Mouse (Mus musculus) liver, postnatal 0 days (tissue): ENCODE data around the gene Hnf1b. TPM values are rescaled to one million over a fixed set of nuclear protein-coding genes. Genes with fewer than 3 reads are reported as not detected.

ENCODE experiments used
- ATAC-seq: fragments of 200-750 bp; cut with Nextera tagmentation; 2 replicates; pipeline ENCODE4 v1.8.0; 2017; ENCODE audit warnings: mild to moderate bottlenecking, moderate library complexity
- DNase-seq: peaks from one replicate; pipeline ENCODE4 v3.0.0-alpha.2; 2016
- H3K27ac ChIP-seq: fragments of 300-500 bp; sonication (generic); 2 replicates; pipeline ENCODE4 v1.5.1; 2014; ENCODE audit warnings: antibody characterized with exemption, moderate library complexity, mild to moderate bottlenecking, low read depth
- H3K27me3 ChIP-seq: fragments of 300-500 bp; sonication (generic); 2 replicates; pipeline ENCODE4 v1.6.1; 2014; ENCODE audit warnings: low read length, control low read depth, mixed read lengths; ENCODE audit not compliant: insufficient read depth
- H3K36me3 ChIP-seq: fragments of 300-500 bp; sonication (generic); replicated peaks from 2 replicates; pipeline ENCODE4 v1.6.1; 2014; ENCODE audit warnings: mild to moderate bottlenecking, control low read depth, low read length, moderate library complexity, mixed read lengths; ENCODE audit not compliant: insufficient read depth
- H3K4me1 ChIP-seq: fragments of 300-500 bp; sonication (generic); 2 replicates; pipeline ENCODE4 v1.6.1; 2014; ENCODE audit warnings: antibody characterized with exemption, mild to moderate bottlenecking, control low read depth; ENCODE audit not compliant: insufficient read depth
- H3K4me2 ChIP-seq: fragments of 300-500 bp; sonication (generic); 2 replicates; pipeline ENCODE4 v1.6.1; 2014; ENCODE audit warnings: low read depth, mild to moderate bottlenecking, low read length, moderate library complexity, mixed read lengths
- H3K4me3 ChIP-seq: fragments of 300-500 bp; sonication (generic); 2 replicates; pipeline ENCODE4 v1.5.1; 2014; ENCODE audit warnings: low read depth, low read length
- H3K9ac ChIP-seq: fragments of 300-500 bp; sonication (generic); replicated peaks from 2 replicates; pipeline ENCODE4 v1.6.1; 2014; ENCODE audit warnings: mild to moderate bottlenecking, moderate library complexity
- H3K9me3 ChIP-seq: fragments of 300-500 bp; sonication (generic); 2 replicates; pipeline ENCODE4 v1.6.1; 2016; ENCODE audit warnings: mild to moderate bottlenecking, control low read depth, low read length, mixed read lengths
- CTCF ChIP-seq: sonication (generic); IDR thresholded peaks from 2 replicates; pipeline ENCODE4 v1.5.1; 2016; ENCODE audit warnings: antibody characterized with exemption, low read depth
- EP300 ChIP-seq: IDR thresholded peaks from 2 replicates; pipeline ENCODE4 v1.6.1; 2016; ENCODE audit warnings: antibody characterized with exemption, low read depth, mild to moderate bottlenecking
- WGBS: fragments of 180-500 bp; shearing (Covaris S2); extraction: QIAGEN DNeasy Blood & Tissue Kit; methylation state at CpG from one replicate; pipeline ENCODE4 v1.1.7; 2014; ENCODE audit not compliant: insufficient replicate concordance; 5-methylcytosine and 5-hydroxymethylcytosine counted together
- polyA plus RNA-seq: library from polyadenylated mRNA; unstranded; fragments of >200 nt; fragmentation: Nextera tagmentation; extraction: Ambion mirVana; gene quantifications from 2 replicates; pipeline ENCODE4 v1.2.1, GENCODE M21; 2015

The Hnf1b gene
- polyA plus RNA-seq, 1 experiment from 2014 or later = 4.9 TPM

- no peak for ATAC-seq
- no peak overlapping the region for H3K9ac ChIP-seq
- no peaks in the 10 kb centered on the region for H3K27me3 ChIP-seq
- 43% methylated on average over 6 of the region's 6 CpGs for WGBS
- no peak overlapping the region for H3K4me3 ChIP-seq
- peak overlapping the region; percentile 64 for H3K27ac ChIP-seq
- H3K36me3 ChIP-seq = no peaks in the 10 kb centered on the region; the same call in 1 of the 2 replicates
- DNase-seq = no peak
- TF ChIP-seq CTCF (no peak), EP300 (no peak)
- H3K9me3 ChIP-seq = no peaks in the 10 kb centered on the region
- H3K4me2 ChIP-seq = no peak overlapping the region
- H3K4me1 ChIP-seq = peaks cover 24% of the 10 kb centered on the region
Observed at GRCm38 (mm10) chr11:83883074-83883473, 33.2 kb downstream of the Hnf1b start.

- H3K36me3 ChIP-seq = no peaks in the 10 kb centered on the region; the same call in 1 of the 2 replicates
- no peak overlapping the region for H3K4me3 ChIP-seq
- no peak for DNase-seq
- no peak overlapping the region for H3K9ac ChIP-seq
- TF ChIP-seq EP300 (no peak), CTCF (no peak)
- no peak for ATAC-seq
- 63% methylated on average over 9 of the region's 9 CpGs for WGBS
- no peaks in the 10 kb centered on the region for H3K9me3 ChIP-seq
- H3K4me2 ChIP-seq = no peak overlapping the region
- H3K27me3 ChIP-seq = no peaks in the 10 kb centered on the region
- H3K4me1 ChIP-seq = peaks cover 23% of the 10 kb centered on the region
- peak overlapping the region; percentile 24; the same call in 1 of the 2 replicates for H3K27ac ChIP-seq
Observed at GRCm38 (mm10) chr11:83883812-83884211, 33.9 kb downstream of the Hnf1b start.

GRCm38 (mm10) chr11:83885175-83885574 lies 35.3 kb downstream of the Hnf1b start:
- no peaks in the 10 kb centered on the region for H3K9me3 ChIP-seq
- DNase-seq (peak; percentile 38), ATAC-seq (peak; percentile 37)
- 59% methylated on average over 8 of the region's 8 CpGs for WGBS
- H3K4me1 ChIP-seq = peaks cover 16% of the 10 kb centered on the region; the same call in 1 of the 2 replicates
- no peaks in the 10 kb centered on the region for H3K27me3 ChIP-seq
- TF ChIP-seq EP300 (peak; percentile 31; the same call in 1 of the 2 replicates), CTCF (no peak)
- 0 out of 2 replicates have a peak overlapping the region, but pooled peaks have one; percentile 25 for H3K27ac ChIP-seq
- peak overlapping the region; percentile 24; the same call in 1 of the 2 replicates for H3K4me2 ChIP-seq
- H3K36me3 ChIP-seq = peaks cover 2% of the 10 kb centered on the region; the same call in 1 of the 2 replicates
- H3K9ac ChIP-seq = no peak overlapping the region
- no peak overlapping the region for H3K4me3 ChIP-seq

GRCm38 (mm10) chr11:83886746-83887145 lies 36.9 kb downstream of the Hnf1b start:
- H3K4me1 ChIP-seq = peaks cover 13% of the 10 kb centered on the region; the same call in 1 of the 2 replicates
- WGBS = 66% methylated on average over 3 of the region's 3 CpGs
- no peak for DNase-seq

GRCm38 (mm10) chr11:83891366-83891765 lies 41.5 kb downstream of the Hnf1b start:
- no peaks in the 10 kb centered on the region for H3K9me3 ChIP-seq
- DNase-seq = no peak
- no peak overlapping the region for H3K27ac ChIP-seq
- TF ChIP-seq EP300 (no peak), CTCF (no peak)
- H3K36me3 ChIP-seq = 0 out of 2 replicates have a peak, but pooled peaks cover 2% of the 10 kb centered on the region
- H3K27me3 ChIP-seq = no peaks in the 10 kb centered on the region
- no peak overlapping the region for H3K4me2 ChIP-seq
- no peak overlapping the region for H3K4me3 ChIP-seq
- ATAC-seq = no peak
- no peak overlapping the region for H3K9ac ChIP-seq
- WGBS = 56% methylated on average over 6 of the region's 6 CpGs
- peaks cover under 1% of the 10 kb centered on the region for H3K4me1 ChIP-seq

More at GRCm38 (mm10) chr11:83886746-83887145, 36.9 kb downstream of the Hnf1b start:
- no peak for TF ChIP-seq EP300
- no peak for TF ChIP-seq CTCF
- no peak overlapping the region for H3K4me2 ChIP-seq
- H3K27me3 ChIP-seq = no peaks in the 10 kb centered on the region
- ATAC-seq = no peak
- no peaks in the 10 kb centered on the region for H3K9me3 ChIP-seq
- H3K9ac ChIP-seq = no peak overlapping the region
- H3K4me3 ChIP-seq = no peak overlapping the region
- peak overlapping the region; percentile 35; the same call in 1 of the 2 replicates for H3K27ac ChIP-seq
- H3K36me3 ChIP-seq = 0 out of 2 replicates have a peak, but pooled peaks cover 2% of the 10 kb centered on the region

GRCm38 (mm10) chr11:83893325-83893724 lies 43.5 kb downstream of the Hnf1b start:
- H3K4me1 ChIP-seq = peaks cover 7% of the 10 kb centered on the region
- no peak overlapping the region for H3K9ac ChIP-seq
- 75% methylated on average over 9 of the region's 9 CpGs for WGBS
- H3K27ac ChIP-seq = no peak overlapping the region
- no peak for TF ChIP-seq EP300
- no peak for TF ChIP-seq CTCF
- no peak for DNase-seq
- no peaks in the 10 kb centered on the region for H3K9me3 ChIP-seq
- no peaks in the 10 kb centered on the region for H3K27me3 ChIP-seq
- H3K4me3 ChIP-seq = no peak overlapping the region
- ATAC-seq = no peak
- 0 out of 2 replicates have a peak, but pooled peaks cover 2% of the 10 kb centered on the region for H3K36me3 ChIP-seq
- H3K4me2 ChIP-seq = no peak overlapping the region
